Mouse (Mus musculus): ENCODE data around the gene Wipf1. TPM values are rescaled to one million over a fixed set of nuclear protein-coding genes. Genes with fewer than 3 reads are reported as not detected.
"Not testable (repeated sequence)": the region's sequence is repeated elsewhere in the genome, so short reads cannot be mapped to it uniquely, and the experiment has no call there.

Wipf1 gene
- 10 to 100 TPM; 11.5 to 14.6 (median 13.3) TPM for total RNA-seq (2022)

- DNase-seq (ENCODE audit: low spot score): peak; percentile 85
These were observed at the start of gene Wipf1 for GRCm38 (mm10) chr2:73529356-73530330. Gene Wipf1 (minus strand): TSS chr2:73529734.

GRCm38 (mm10) chr2:73579168-73579567, 49.6 kb upstream of the Wipf1 start:
- DNase-seq (ENCODE audit: low spot score): no peak

DNA sequence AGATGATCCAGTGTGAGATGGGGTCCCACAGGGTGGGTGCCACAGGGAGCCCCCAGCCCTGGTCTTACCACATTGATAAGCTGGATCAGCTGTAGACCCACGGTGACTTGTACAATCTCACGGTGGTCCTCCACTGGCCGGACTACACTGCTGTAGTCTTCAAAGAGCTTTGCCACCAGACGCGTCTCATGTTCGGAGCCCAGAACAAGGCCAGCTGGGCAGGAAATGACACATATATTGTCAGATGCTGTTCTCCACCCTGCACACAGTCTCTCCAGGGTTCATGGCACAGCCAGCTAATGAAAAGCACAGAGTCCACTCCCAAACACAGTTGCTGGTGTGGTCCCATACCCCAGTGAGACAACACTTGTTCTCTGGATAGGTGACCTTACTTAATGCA, 44.9 kb upstream of the Wipf1 start:
- no peak for DNase-seq (ENCODE audit: low spot score)

DNA sequence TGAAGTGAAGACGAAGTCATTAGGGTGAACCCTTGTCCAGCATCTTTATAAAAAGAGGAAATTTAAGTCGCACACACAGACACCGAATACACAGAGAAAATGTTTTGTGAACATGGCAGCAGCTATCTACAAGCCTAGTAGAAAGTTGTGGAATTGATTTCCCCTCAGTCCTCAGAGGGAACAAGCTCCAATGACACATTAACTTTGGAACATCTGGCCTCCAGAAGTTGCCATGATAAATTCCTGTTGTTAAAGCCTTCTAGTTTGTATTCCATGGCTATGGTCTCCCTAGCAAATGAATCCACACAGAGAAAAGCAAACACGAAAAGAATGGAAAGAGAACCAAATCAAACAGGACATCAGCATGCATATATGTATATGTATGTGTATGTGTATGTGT, 44.0 kb upstream of the Wipf1 start:
- DNase-seq (ENCODE audit: low spot score): no peak

DNA sequence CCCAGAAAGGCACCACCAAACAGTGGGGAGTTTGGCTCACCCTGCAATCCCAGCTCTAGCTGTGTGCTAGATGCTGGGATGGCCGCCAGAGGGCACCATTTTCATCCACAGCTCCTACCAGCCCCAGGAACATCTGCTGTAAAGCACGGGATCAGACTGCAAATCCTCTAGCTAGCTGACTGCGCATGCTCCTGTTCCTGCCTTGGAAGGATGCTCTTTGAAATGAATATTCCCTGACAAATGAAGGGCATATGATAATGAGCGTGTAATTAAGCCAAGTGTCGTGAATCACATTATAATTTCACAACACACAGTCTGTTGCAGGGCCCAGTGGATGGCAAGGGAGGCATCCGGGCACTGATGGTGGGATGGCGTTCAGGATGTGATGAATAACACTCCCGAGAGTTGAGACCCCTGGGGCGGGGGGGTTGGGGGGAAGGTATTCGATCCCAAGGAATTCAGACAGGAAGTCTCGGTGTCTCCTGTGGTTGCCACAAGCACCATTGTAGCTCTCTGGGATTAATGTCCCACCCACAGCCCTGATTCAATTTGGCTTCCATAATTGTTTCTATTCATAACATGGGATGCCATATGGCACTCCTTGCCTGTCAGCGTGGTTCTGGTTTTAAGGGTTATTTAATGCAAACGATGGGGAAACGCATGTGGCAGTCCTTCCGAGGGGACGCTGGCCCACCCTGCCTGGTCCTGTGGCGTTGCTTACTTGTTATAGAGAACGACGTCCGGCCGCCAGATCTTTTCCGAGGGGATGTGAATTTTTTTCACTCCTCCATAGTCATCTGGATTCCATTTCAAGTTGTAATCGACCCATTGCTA, 43.2 kb upstream of the Wipf1 start:
- peak; percentile 42 for DNase-seq (ENCODE audit: low spot score)

GRCm38 (mm10) chr2:73571901-73572300, 42.4 kb upstream of the Wipf1 start:
- DNase-seq (ENCODE audit: low spot score): no peak

DNA sequence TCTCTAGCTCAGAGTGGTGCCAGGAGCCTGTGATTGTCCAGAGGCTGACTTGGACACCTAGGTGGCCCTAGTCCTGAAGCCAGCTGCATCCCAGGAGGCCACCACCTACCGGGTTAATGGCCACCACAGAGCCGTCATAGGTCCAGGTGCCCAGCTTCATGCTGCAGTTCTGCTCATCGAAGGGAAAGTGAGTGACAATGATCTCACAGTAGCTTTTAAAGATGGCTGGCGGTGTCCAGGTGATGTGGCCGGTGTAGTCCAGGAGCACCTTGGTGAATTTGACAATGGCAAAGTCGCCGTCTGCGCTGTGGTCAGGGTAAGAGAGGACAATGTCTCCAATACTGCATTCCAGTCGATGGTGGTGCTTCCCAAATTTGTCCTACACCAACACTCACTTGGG, 41.8 kb upstream of the Wipf1 start:
- DNase-seq (ENCODE audit: low spot score): no peak

DNA sequence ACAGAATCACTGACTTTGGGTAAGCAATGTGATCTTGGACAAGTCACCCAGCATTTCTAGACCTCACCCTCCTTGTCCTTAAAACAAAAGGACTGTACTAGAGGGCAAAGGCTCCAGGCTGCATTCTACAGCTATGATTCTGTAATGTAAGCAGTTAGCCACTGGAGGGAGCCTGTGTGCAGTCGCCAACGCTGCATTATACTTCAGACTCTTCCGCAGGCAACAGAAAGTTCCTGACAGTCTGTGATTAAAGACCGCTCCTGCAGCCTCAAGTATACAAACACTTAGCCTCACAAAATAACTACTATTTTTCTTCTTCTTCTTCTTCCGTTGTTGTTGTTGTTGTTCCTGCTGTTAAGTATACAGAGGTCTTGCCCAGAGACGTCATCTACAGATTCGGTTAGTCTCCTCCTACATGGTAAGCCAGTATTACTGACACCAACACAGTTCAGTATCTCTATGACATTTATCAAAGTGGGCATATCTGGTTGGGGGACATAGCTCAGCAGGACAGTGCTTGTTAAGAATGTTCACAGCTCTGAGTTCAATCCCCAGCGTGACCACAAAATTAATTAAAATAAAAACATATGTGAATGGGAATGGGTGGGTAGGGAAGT, 37.6 kb upstream of the Wipf1 start:
- peak; percentile 71 for DNase-seq (ENCODE audit: low spot score)

DNA sequence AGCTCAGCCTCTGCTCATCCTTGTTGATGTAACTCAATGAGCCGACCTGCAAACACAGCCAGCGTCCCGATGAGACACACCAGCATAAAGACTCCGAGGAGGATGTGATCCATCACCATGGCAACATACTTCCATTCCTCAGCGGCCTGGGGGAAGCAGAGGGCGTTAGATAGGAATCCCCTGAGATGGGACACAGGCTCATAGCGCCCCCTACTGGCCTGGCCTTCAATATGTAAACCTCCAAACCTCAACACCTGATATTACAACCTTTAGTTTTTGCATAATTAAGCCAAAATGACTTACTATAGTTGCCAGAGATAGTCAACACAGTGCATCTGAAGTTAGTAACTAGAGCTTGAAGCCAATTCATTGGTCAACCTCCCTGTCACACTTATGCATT, 36.6 kb upstream of the Wipf1 start:
- DNase-seq (ENCODE audit: low spot score): no peak

DNA sequence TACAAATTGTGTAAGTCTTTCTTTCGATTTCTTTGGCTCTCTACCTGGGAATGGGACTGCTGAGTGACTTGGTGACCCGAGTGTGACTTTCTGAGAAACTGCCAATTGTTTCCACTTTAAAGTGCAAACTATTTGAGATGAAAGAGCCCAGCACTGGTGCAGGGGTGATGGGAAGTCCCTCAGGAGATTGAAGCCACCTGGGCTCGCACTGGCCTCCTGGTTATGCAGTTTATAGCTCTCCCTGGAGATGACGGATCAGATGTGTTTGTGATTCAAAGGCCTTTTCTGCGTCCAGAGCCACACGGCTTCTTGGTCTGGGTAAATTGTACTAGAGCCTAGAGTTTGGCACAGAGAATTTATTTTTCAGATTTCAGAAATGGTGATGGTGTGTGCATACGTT, 34.2 kb upstream of the Wipf1 start:
- no peak for DNase-seq (ENCODE audit: low spot score)

DNA sequence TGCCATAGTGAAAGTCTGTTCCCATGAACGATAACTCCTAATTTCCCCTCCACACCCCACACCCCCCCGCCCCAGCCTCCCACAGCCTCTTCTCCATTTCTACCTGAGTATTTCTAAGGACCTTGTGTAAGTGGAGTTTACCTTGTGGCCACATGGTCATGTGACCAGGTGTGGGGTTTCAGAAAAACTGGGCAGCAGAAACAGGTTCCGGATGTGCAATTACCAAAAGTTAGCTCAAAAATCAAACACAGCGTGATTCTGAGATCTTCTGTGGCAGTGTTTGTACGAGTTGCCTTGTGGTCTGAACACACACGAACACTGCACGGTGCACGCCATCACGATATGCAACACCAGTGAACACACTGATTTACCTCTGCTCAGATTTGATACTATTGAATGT, 33.1 kb upstream of the Wipf1 start:
- DNase-seq (ENCODE audit: low spot score): no peak

DNA sequence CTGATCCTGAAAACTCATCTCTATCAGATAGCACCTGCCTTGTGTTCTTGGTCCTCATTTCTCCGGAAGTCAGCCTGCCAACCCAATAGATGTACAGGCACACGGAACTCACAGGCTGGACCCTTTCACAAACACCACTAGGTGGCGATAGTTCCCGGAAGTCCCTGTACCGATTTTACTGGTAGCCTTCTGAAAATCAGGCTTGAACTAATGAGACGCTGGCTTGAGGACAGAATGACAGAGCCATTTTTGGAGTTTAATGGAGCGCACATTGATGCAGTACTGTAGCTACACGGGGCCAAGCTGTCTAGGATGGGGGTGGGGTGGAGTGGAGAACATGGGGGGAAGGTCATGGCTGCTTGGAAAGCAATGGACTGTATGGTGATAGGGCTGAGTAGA, 32.1 kb upstream of the Wipf1 start:
- no peak for DNase-seq (ENCODE audit: low spot score)

DNA sequence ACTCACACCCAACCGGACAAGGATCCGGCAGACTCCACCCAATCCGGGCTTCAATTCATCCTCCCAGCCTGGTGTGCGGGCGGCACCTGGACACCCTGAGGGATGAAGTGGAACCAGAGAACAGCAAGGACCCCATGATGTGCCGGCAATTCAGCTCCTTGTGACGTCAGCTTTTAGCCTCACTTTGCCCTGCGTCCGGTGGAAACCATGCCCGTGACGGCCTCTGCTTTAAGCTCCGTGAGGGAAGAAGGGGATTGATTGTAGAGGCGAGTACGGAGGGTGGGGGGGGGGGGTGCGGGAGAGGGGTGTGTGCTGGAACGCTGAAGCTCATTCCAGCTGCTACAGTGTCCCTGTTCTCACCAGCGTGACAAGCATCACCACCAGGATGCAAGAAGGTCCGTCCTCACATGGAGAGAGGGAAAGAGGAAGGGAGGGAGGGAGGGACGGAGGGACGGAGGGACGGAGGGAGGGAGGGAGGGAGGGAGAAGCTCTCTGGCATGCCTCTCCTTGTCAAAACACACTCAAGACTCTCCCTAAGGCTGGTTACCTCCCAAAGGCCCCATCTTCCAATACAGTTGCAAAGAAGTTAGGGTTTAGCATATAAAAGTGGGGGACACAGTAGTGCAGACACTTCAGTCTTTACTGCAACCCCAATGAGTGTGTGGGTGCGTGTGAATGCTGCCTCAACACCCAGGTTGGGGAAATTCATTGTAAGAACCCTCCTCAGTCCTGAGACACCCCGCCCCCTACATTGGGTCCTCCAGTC, 31.5 kb upstream of the Wipf1 start:
- no peak for DNase-seq (ENCODE audit: low spot score)

GRCm38 (mm10) chr2:73560445-73560844, 30.9 kb upstream of the Wipf1 start:
- DNase-seq (ENCODE audit: low spot score): no peak

DNA sequence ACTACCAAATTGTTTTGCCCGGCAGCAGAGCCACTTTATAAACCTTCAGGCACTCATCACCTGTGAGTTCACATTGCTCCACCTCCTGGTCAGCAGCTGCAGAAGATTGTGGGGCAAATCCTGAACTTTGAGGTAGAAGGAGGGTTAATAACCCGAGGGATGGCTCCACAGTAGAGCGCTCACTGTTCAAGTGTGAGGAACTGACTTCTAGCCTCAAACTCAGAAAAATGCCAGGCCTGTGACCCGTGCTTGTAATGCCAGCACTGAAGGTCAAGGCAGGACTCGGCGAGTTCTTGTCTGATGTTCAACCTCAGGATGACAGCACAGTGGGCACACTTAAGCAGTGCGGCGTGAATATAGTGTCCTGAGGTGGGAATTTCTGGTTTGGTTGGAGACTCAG, 28.4 kb upstream of the Wipf1 start:
- no peak for DNase-seq (ENCODE audit: low spot score)

DNA sequence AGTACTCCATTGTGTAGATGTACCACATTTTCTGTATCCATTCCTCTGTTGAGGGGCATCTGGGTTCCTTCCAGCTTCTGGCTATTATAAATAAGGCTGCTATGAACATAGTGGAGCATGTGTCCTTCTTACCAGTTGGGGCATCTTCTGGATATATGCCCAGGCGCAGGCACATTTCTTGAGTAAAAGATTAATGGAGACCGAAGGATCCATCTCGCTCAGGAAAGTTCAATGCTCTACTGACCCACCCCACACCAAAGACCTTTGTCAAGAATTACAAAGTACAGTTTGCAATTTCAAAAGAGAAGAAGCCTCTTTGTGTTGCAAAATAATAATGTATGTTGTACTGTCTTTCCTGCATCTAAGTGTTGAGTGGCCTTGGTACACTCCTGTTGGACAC, 27.5 kb upstream of the Wipf1 start:
- DNase-seq (ENCODE audit: low spot score): not testable (repeated sequence)

- DNase-seq (ENCODE audit: low spot score): no peak
These were observed 24.9 kb upstream of the Wipf1 start for GRCm38 (mm10) chr2:73554389-73554788.

DNA sequence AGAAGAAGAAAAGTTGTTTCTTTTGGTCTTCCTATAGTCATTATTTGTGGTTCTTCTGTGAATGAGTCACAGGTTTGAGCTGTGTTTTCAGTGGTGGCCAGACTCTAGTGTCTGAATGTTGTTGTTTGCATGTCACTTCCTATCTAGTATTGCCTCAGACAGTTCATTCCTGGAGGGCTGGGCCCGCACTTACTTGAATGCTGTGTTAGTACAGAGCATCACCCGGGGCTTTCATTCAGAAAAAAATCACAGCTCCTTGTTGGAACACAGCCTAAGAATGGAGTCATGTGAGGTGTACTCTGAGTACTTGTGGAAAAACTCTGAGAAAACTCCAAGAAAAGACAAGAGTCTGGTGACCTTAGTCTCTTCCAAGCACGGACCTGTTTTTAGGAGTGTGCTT, 23.4 kb upstream of the Wipf1 start:
- no peak for DNase-seq (ENCODE audit: low spot score)

DNA sequence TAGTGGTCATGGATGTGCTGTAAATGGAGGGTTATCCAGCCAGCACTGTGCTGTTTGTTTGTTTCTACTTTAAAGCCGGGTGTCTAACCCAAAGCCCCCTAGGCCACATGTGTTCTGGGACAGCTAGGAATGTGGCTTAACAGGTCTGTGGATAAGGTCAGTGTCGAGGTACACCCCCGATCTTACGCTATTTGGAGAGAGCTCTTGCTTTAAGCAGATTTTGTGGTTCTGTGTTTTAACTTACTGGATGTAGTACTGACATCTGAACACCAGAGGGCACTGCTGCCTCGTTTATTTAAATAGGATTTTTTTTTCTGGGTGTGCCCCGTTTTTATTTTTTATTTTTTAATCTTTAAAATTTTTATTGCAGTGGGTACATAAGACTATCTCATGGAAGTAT, 21.2 kb upstream of the Wipf1 start:
- peak; percentile 37 for DNase-seq (ENCODE audit: low spot score)

DNA sequence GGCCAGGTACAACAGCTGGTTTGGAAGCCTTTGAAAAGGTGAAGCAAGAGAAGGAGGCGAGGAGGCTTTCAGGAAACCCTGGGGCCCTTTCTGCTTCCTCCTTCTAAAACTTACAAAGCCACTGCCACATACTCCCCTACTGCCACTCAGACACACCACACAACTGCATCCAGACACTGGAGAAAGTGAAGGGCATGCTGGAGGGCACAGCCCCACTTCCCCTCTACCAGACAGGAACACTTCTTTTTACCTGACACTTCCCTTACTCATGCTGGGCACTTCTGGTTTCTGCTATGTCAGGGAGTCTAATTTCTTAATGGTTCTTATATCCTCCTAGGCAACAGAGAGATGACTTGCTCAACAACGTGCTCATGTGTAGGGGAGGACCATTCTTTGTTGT, 19.0 kb upstream of the Wipf1 start:
- DNase-seq (ENCODE audit: low spot score): no peak

DNA sequence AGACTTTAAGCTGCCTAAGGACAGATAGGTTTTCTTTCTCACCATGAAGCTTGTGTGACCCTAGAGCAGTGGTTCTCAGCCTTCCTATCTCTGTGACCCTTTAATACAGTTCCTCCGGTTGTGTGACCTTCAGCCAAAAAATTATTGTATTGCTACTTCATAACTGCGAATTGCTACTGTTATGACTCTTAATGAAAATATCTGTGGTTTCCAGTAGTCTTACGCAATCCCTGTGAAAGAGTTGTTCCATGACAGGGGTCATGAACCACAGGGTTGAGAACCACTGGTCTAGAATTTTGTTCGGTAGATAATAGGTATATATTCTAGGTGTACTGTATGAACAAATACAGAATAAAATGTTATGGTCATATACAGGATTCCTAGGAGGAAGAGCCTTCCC, 17.7 kb upstream of the Wipf1 start:
- no peak for DNase-seq (ENCODE audit: low spot score)

- no peak for DNase-seq (ENCODE audit: low spot score)
These were observed 16.0 kb upstream of the Wipf1 start for GRCm38 (mm10) chr2:73545556-73545955.
